Mouse (Mus musculus) spleen, postnatal 14 days (tissue): ENCODE results near the gene Parp6.

Experiments
- DNase-seq, 2 experiments: peaks; one replicate each; pipeline ENCODE4 v3.0.0; 2021 to 2022; ENCODE audit warnings: low spot score in 2 of 2

Parp6 gene

GRCm38 (mm10) chr9:59655958-59656634 lies 39.0 kb downstream of the Parp6 start, which contains the start of gene Pkm:
Gene Pkm, plus strand, starts transcription at chr9:59656368.
- DNase-seq, result peak; percentile 80 to 88

- DNase-seq, result peak; percentile 35 to 42
These were observed 39.8 kb downstream of the Parp6 start for GRCm38 (mm10) chr9:59656635-59657617.

GRCm38 (mm10) chr9:59658146-59658545 lies 41.1 kb downstream of the Parp6 start:
- DNase-seq, result no peak

GRCm38 (mm10) chr9:59659036-59660026 lies 42.2 kb downstream of the Parp6 start:
- DNase-seq, result peak; percentile 52 to 72

- DNase-seq, result no peak
These were observed 43.3 kb downstream of the Parp6 start for GRCm38 (mm10) chr9:59660421-59660820.

GRCm38 (mm10) chr9:59661298-59661975 lies 44.4 kb downstream of the Parp6 start:
- no peak for DNase-seq

GRCm38 (mm10) chr9:59663226-59663625 lies 46.1 kb downstream of the Parp6 start:
- DNase-seq, result no peak

GRCm38 (mm10) chr9:59663957-59664356 lies 46.9 kb downstream of the Parp6 start:
- DNase-seq, result no peak

- DNase-seq, result no peak
These were observed 47.7 kb downstream of the Parp6 start for GRCm38 (mm10) chr9:59664664-59665256.

- no peak for DNase-seq
These were observed 48.9 kb downstream of the Parp6 start for GRCm38 (mm10) chr9:59666016-59666415.

- DNase-seq, result no peak
These were observed 49.7 kb downstream of the Parp6 start for GRCm38 (mm10) chr9:59666813-59667212.

GRCm38 (mm10) chr9:59667250-59667649 lies 50.2 kb downstream of the Parp6 start:
- no peak for DNase-seq

- DNase-seq, result no peak
These were observed 50.8 kb downstream of the Parp6 start for GRCm38 (mm10) chr9:59667904-59668303.

GRCm38 (mm10) chr9:59668473-59668872 lies 51.4 kb downstream of the Parp6 start:
- DNase-seq, result no peak

GRCm38 (mm10) chr9:59669172-59669571 lies 52.1 kb downstream of the Parp6 start:
- no peak for DNase-seq

- DNase-seq, result no peak
These were observed 55.3 kb downstream of the Parp6 start for GRCm38 (mm10) chr9:59672195-59672894.

- DNase-seq, result no peak
These were observed 56.3 kb downstream of the Parp6 start for GRCm38 (mm10) chr9:59673427-59673826.

GRCm38 (mm10) chr9:59675598-59675997 lies 58.5 kb downstream of the Parp6 start:
- DNase-seq, result no peak

- DNase-seq, result no peak
These were observed 61.2 kb downstream of the Parp6 start for GRCm38 (mm10) chr9:59678313-59678712.
